Mouse (Mus musculus) stomach, adult 2 months (tissue): ENCODE measurements around the gene Dbi. TPM values are rescaled to one million over a fixed set of nuclear protein-coding genes. Genes with fewer than 3 reads are reported as not detected.

ENCODE experiments used
- polyA plus RNA-seq: library from polyadenylated mRNA; depleted of rRNA; stranded (reverse); fragments of >200 nt; gene quantifications from 2 replicates; pipeline ENCODE4 v1.2.3, GENCODE M21; 2012; rRNA removed

The Dbi gene
- polyA plus RNA-seq = 307 and 324 TPM in 2 replicates

GRCm38 (mm10) chr1:120120969-120121811 lies at the start of gene Dbi, which contains the start of gene 3110009E18Rik:
Gene Dbi, minus strand, starts transcription at chr1:120121078.
Gene 3110009E18Rik, plus strand, starts transcription at chr1:120121187.

GRCm38 (mm10) chr1:120073519-120074306 lies 47.2 kb downstream of the Dbi start, which contains the start of gene Tmem37:
Gene Tmem37, minus strand, starts transcription at chr1:120074074.

Other genes starting within 250 kb of the Dbi start
- 1.2 and 1.5 TPM in 2 replicates for gene Tmem177, start 207.9 kb downstream of the Dbi start, polyA plus RNA-seq
- gene Cfap221, start 123.8 kb downstream of the Dbi start, polyA plus RNA-seq = 0.02 TPM in 1 of 2 replicates, not detected in the other
- gene Sctr, start 114.2 kb downstream of the Dbi start, polyA plus RNA-seq = 44.2 and 45.9 TPM in 2 replicates
- 4.3 and 9.4 TPM in 2 replicates for gene Tmem37, start 47.0 kb downstream of the Dbi start, polyA plus RNA-seq
- gene 3110009E18Rik, start 109 bp upstream of the Dbi start, polyA plus RNA-seq = 0.23 and 0.54 TPM in 2 replicates
- 10.8 and 11.8 TPM in 2 replicates for gene Steap3, start 151.6 kb upstream of the Dbi start, polyA plus RNA-seq
- 0.05 and 0.41 TPM in 2 replicates for gene C1ql2, start 219.5 kb upstream of the Dbi start, polyA plus RNA-seq